Mouse (Mus musculus) lung, embryonic 16.5 days (tissue): ENCODE measurements around the gene Tradd. TPM values are rescaled to one million over a fixed set of nuclear protein-coding genes. Genes with fewer than 3 reads are reported as not detected.
A peak's percentile ranks its signal among the peaks of the same experiment; 100 is the strongest.

Experiments
- ATAC-seq: fragments of 200-750 bp; cut with Nextera tagmentation; 2 replicates; pipeline ENCODE4 v1.8.0; 2017; ENCODE audit warnings: low read depth, mild to moderate bottlenecking, moderate library complexity
- H3K27ac ChIP-seq: fragments of 300-500 bp; sonication (generic); 2 replicates; pipeline ENCODE4 v1.5.1; 2014; ENCODE audit warnings: mild to moderate bottlenecking, control low read depth, low read length
- H3K27me3 ChIP-seq: fragments of 300-500 bp; sonication (generic); 2 replicates; pipeline ENCODE4 v1.6.1; 2014; ENCODE audit warnings: low read depth, low read length, mixed read lengths; ENCODE audit not compliant: control insufficient read depth, insufficient read depth
- H3K36me3 ChIP-seq: fragments of 300-500 bp; sonication (generic); 2 replicates; pipeline ENCODE4 v1.6.1; 2014; ENCODE audit warnings: low read length; ENCODE audit not compliant: control insufficient read depth, insufficient read depth
- H3K4me1 ChIP-seq: fragments of 300-500 bp; sonication (generic); replicated peaks from 2 replicates; pipeline ENCODE4 v1.6.1; 2014; ENCODE audit warnings: low read length, mixed read lengths; ENCODE audit not compliant: control insufficient read depth, insufficient read depth
- H3K4me2 ChIP-seq: fragments of 300-500 bp; sonication (generic); 2 replicates; pipeline ENCODE4 v1.6.1; 2014; ENCODE audit warnings: low read depth, low read length, control low read depth
- H3K4me3 ChIP-seq: fragments of 300-500 bp; sonication (generic); 2 replicates; pipeline ENCODE4 v1.5.1; 2014; ENCODE audit warnings: mild to moderate bottlenecking, low read length, control low read depth
- H3K9ac ChIP-seq: fragments of 300-500 bp; sonication (generic); 2 replicates; pipeline ENCODE4 v1.6.1; 2014; ENCODE audit warnings: low read length, control low read depth
- H3K9me3 ChIP-seq: fragments of 300-500 bp; sonication (generic); 2 replicates; pipeline ENCODE4 v1.6.1; 2016; ENCODE audit warnings: low read length; ENCODE audit not compliant: control insufficient read depth
- WGBS: fragments of 180-500 bp; shearing (Covaris S2); extraction: QIAGEN DNeasy Blood & Tissue Kit; methylation state at CpG from one replicate; pipeline ENCODE4 v1.1.7; 2014; 5-methylcytosine and 5-hydroxymethylcytosine counted together
- polyA plus RNA-seq: library from polyadenylated mRNA; unstranded; fragments of >200 nt; fragmentation: Nextera tagmentation; extraction: Ambion mirVana; gene quantifications from 2 replicates; pipeline ENCODE4 v1.2.1, GENCODE M21; 2015

The Tradd gene
- polyA plus RNA-seq, 1 experiment from 2014 or later = 31.5 TPM

GRCm38 (mm10) chr8:105306146-105306691 is 41.8 kb upstream of the Tradd start:
- Histone ChIP-seq H3K4me3 (peak overlapping the region; percentile 52), H3K4me2 (peak overlapping the region; percentile 74), H3K9me3 (no peaks in the 10 kb centered on the region), H3K9ac (peak overlapping the region; percentile 69), H3K27ac (peak overlapping the region; percentile 92), H3K4me1 (peaks cover 23% of the 10 kb centered on the region), H3K27me3 (no peaks in the 10 kb centered on the region), H3K36me3 (peaks cover 36% of the 10 kb centered on the region)
- WGBS = 24% methylated on average over 5 of the region's 5 CpGs
- peak; percentile 28 for ATAC-seq

- peaks cover 36% of the 10 kb centered on the region for H3K36me3 ChIP-seq
- H3K9me3 ChIP-seq = no peaks in the 10 kb centered on the region
- H3K4me3 ChIP-seq = peak within 1 kb of the TSS; percentile 52
- peak within 1 kb of the TSS; percentile 69 for H3K9ac ChIP-seq
- ATAC-seq = peak; percentile 91
- H3K27me3 ChIP-seq = no peaks in the 10 kb centered on the region
- peak within 1 kb of the TSS; percentile 74 for H3K4me2 ChIP-seq
- H3K4me1 ChIP-seq = peaks cover 23% of the 10 kb centered on the region
- WGBS = 6% methylated on average over 30 of the region's 30 CpGs
- peak within 1 kb of the TSS; percentile 92 for H3K27ac ChIP-seq
Observed at GRCm38 (mm10) chr8:105305211-105306145, 41.1 kb upstream of the Tradd start, which contains the start of gene Elmo3. TSS of gene Elmo3 (plus strand) at chr8:105305601.

- peak; percentile 26 for ATAC-seq
- Histone ChIP-seq H3K9me3 (no peaks in the 10 kb centered on the region), H3K4me2 (no peak overlapping the region), H3K27ac (peak overlapping the region; percentile 92), H3K9ac (no peak overlapping the region), H3K27me3 (no peaks in the 10 kb centered on the region), H3K4me3 (no peak overlapping the region), H3K4me1 (peaks cover 23% of the 10 kb centered on the region), H3K36me3 (peaks cover 42% of the 10 kb centered on the region)
- WGBS = 39% methylated on average over 9 of the region's 9 CpGs
Observed at GRCm38 (mm10) chr8:105304325-105305210, 40.2 kb upstream of the Tradd start.

GRCm38 (mm10) chr8:105303874-105304273 is 39.5 kb upstream of the Tradd start:
- Histone ChIP-seq H3K27ac (0 out of 2 replicates have a peak overlapping the region, but pooled peaks have one; percentile 19), H3K9me3 (no peaks in the 10 kb centered on the region), H3K9ac (no peak overlapping the region), H3K4me3 (no peak overlapping the region), H3K4me2 (no peak overlapping the region), H3K4me1 (peaks cover 25% of the 10 kb centered on the region), H3K27me3 (no peaks in the 10 kb centered on the region), H3K36me3 (peaks cover 40% of the 10 kb centered on the region)
- WGBS = 54% methylated on average over 9 of the region's 9 CpGs
- ATAC-seq = no peak

- Histone ChIP-seq H3K27me3 (no peaks in the 10 kb centered on the region), H3K4me2 (no peak overlapping the region), H3K9ac (no peak overlapping the region), H3K27ac (no peak overlapping the region), H3K4me3 (no peak overlapping the region), H3K4me1 (peaks cover 30% of the 10 kb centered on the region), H3K9me3 (no peaks in the 10 kb centered on the region), H3K36me3 (peaks cover 38% of the 10 kb centered on the region)
- no peak for ATAC-seq
- 78% methylated on average over 8 of the region's 8 CpGs for WGBS
Observed at GRCm38 (mm10) chr8:105303396-105303795, 39.0 kb upstream of the Tradd start.

GRCm38 (mm10) chr8:105299962-105300361 is 35.6 kb upstream of the Tradd start:
- Histone ChIP-seq H3K9ac (no peak overlapping the region), H3K9me3 (no peaks in the 10 kb centered on the region), H3K27ac (no peak overlapping the region), H3K4me3 (no peak overlapping the region), H3K4me2 (no peak overlapping the region), H3K4me1 (peaks cover 28% of the 10 kb centered on the region), H3K27me3 (no peaks in the 10 kb centered on the region), H3K36me3 (peaks cover 29% of the 10 kb centered on the region)
- no peak for ATAC-seq
- 91% methylated on average over 8 of the region's 8 CpGs for WGBS

GRCm38 (mm10) chr8:105298351-105299252 is 34.2 kb upstream of the Tradd start:
- Histone ChIP-seq H3K9ac (peak overlapping the region; percentile 89), H3K4me2 (peak overlapping the region; percentile 98), H3K4me1 (peaks cover 17% of the 10 kb centered on the region), H3K27ac (no peak overlapping the region), H3K36me3 (peaks cover 29% of the 10 kb centered on the region), H3K27me3 (no peaks in the 10 kb centered on the region), H3K9me3 (no peaks in the 10 kb centered on the region), H3K4me3 (peak overlapping the region; percentile 83)
- WGBS = 47% methylated on average over 18 of the region's 18 CpGs
- ATAC-seq = no peak

GRCm38 (mm10) chr8:105297511-105298192 is 33.2 kb upstream of the Tradd start, which contains the start of gene E2f4:
TSS of gene E2f4 (plus strand) at chr8:105297663.
- H3K36me3 ChIP-seq = peaks cover 23% of the 10 kb centered on the region
- under 1% methylated on average over 50 of the region's 58 CpGs for WGBS
- H3K27me3 ChIP-seq = no peaks in the 10 kb centered on the region
- H3K27ac ChIP-seq = peak within 1 kb of the TSS; percentile 78
- ATAC-seq = peak; percentile 90
- H3K9me3 ChIP-seq = no peaks in the 10 kb centered on the region
- H3K4me3 ChIP-seq = peak within 1 kb of the TSS; percentile 83
- H3K9ac ChIP-seq = peak within 1 kb of the TSS; percentile 89
- peak within 1 kb of the TSS; percentile 98 for H3K4me2 ChIP-seq
- H3K4me1 ChIP-seq = peaks cover 17% of the 10 kb centered on the region
